Mouse (Mus musculus): ENCODE measurements around the gene Tmem138.
A peak's percentile ranks its signal among the peaks of the same experiment; 100 is the strongest.

Gene Tmem138

GRCm38 (mm10) chr19:10576690-10577561, at the start of gene Tmem138, which contains the start of gene Cyb561a3:
Tmem138 (minus strand) TSS chr19:10577362.
Cyb561a3 (plus strand) TSS chr19:10577172.
- ATAC-seq (ENCODE audit: low TSS enrichment) = peak; percentile 97

- ATAC-seq (ENCODE audit: low TSS enrichment) = no peak
These were observed 31.5 kb upstream of the Tmem138 start for GRCm38 (mm10) chr19:10608573-10609240.

- ATAC-seq (ENCODE audit: low TSS enrichment) = no peak
These were observed 28.9 kb upstream of the Tmem138 start for GRCm38 (mm10) chr19:10605901-10606622.

- peak; percentile 90 for ATAC-seq (ENCODE audit: low TSS enrichment)
These were observed 28.2 kb upstream of the Tmem138 start, which contains the start of the genes Ddb1 and Tkfc for GRCm38 (mm10) chr19:10605293-10605900. Ddb1 (plus strand) TSS chr19:10605327. Tkfc (minus strand) TSS chr19:10605654.

GRCm38 (mm10) chr19:10604534-10604933, 27.4 kb upstream of the Tmem138 start:
- no peak for ATAC-seq (ENCODE audit: low TSS enrichment)

GRCm38 (mm10) chr19:10603660-10604523, 26.7 kb upstream of the Tmem138 start:
- no peak for ATAC-seq (ENCODE audit: low TSS enrichment)

- peak; percentile 72 for ATAC-seq (ENCODE audit: low TSS enrichment)
These were observed 25.6 kb upstream of the Tmem138 start for GRCm38 (mm10) chr19:10602787-10603186.

GRCm38 (mm10) chr19:10602247-10602769, 25.1 kb upstream of the Tmem138 start:
- peak; percentile 8 for ATAC-seq (ENCODE audit: low TSS enrichment)

- ATAC-seq (ENCODE audit: low TSS enrichment) = no peak
These were observed 22.5 kb upstream of the Tmem138 start for GRCm38 (mm10) chr19:10599648-10600047.

GRCm38 (mm10) chr19:10598188-10598587, 21.0 kb upstream of the Tmem138 start:
- no peak for ATAC-seq (ENCODE audit: low TSS enrichment)

GRCm38 (mm10) chr19:10591659-10592377, 14.7 kb upstream of the Tmem138 start:
- no peak for ATAC-seq (ENCODE audit: low TSS enrichment)

- no peak for ATAC-seq (ENCODE audit: low TSS enrichment)
These were observed 13.1 kb upstream of the Tmem138 start for GRCm38 (mm10) chr19:10590301-10590700.

GRCm38 (mm10) chr19:10589127-10589857, 12.1 kb upstream of the Tmem138 start:
- no peak for ATAC-seq (ENCODE audit: low TSS enrichment)

- no peak for ATAC-seq (ENCODE audit: low TSS enrichment)
These were observed 10.1 kb upstream of the Tmem138 start for GRCm38 (mm10) chr19:10587231-10587630.

GRCm38 (mm10) chr19:10585112-10585511, 8.0 kb upstream of the Tmem138 start:
- no peak for ATAC-seq (ENCODE audit: low TSS enrichment)

GRCm38 (mm10) chr19:10583550-10584146, 6.5 kb upstream of the Tmem138 start:
- ATAC-seq (ENCODE audit: low TSS enrichment) = no peak

- ATAC-seq (ENCODE audit: low TSS enrichment) = no peak
These were observed 4.8 kb upstream of the Tmem138 start for GRCm38 (mm10) chr19:10581984-10582383.

GRCm38 (mm10) chr19:10580761-10581160, 3.6 kb upstream of the Tmem138 start:
- ATAC-seq (ENCODE audit: low TSS enrichment) = no peak

- ATAC-seq (ENCODE audit: low TSS enrichment) = no peak
These were observed 2.9 kb upstream of the Tmem138 start for GRCm38 (mm10) chr19:10580102-10580501.

Measured in frontal cortex, adult (tissue).